Mouse (Mus musculus) erythroid progenitor cell, adult 5-6 weeks (primary cell): Measurements from ENCODE around the gene Rubcnl. TPM values are rescaled to one million over a fixed set of nuclear protein-coding genes. Genes with fewer than 3 reads are reported as not detected.

Experiments used
- ATAC-seq: replicated peaks from 2 replicates; pipeline ENCODE4 v1.8.0; 2016; ENCODE audit warnings: moderate number of reproducible peaks, mild to moderate bottlenecking, moderate TSS enrichment, inconsistent platforms; ENCODE audit not compliant: poor library complexity, low FRiP score, severe bottlenecking
- total RNA-seq, 2 experiments: library from RNA; stranded (forward) in 1 of 2; stranded (reverse) in 1 of 2; fragments of 150-400 nt in 1 of 2; fragments of 186-747, 209-891 nt in 1 of 2; gene quantifications; 2 replicates each; pipeline versions ENCODE4 v1.2.3 to v1.2.4; 2015 to 2017; ENCODE audit warnings: low replicate concordance in 2 of 2

The Rubcnl gene
- total RNA-seq, 2 experiments from 2014 or later, result 2.6 to 5.0 TPM

DNA sequence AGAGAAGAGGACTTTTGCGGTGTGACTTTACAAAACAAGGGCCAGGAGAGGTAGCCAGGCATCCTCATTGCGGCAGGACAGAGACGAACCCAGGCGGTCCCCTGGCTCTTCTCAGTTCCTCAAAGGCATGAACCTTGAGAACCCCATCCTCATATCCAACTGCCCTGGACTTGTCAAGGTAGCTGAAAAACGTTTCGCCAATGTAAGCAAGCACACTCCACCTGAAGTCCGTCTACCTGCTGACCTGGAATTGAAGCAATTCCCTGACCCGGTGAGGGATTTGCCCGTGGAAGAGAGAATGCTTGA is 841 bp downstream of the Rubcnl start:
- ATAC-seq, result no peak

DNA sequence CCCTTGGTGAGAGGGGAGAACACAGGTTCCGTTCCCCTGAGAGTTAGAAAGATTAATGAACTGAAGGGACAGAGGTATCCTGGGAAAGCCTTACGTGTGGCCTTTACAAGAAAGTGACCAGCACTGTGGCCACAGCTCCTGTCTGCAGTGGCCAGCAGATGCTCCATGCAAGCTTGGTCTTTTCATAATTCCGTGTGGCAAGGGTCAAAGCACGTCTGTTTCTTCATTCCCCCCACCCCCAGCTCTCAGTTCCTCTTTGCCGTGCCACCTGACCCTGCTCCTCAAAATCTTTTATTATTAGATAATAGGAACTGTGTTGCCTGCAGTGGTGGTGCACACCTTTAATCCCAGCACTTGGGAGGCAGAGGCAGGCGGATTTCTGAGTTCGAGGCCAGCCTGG is 1.4 kb downstream of the Rubcnl start:
- ATAC-seq, result no peak

- ATAC-seq, result no peak
These were observed 2.3 kb downstream of the Rubcnl start for GRCm38 (mm10) chr14:75017877-75018825.

DNA sequence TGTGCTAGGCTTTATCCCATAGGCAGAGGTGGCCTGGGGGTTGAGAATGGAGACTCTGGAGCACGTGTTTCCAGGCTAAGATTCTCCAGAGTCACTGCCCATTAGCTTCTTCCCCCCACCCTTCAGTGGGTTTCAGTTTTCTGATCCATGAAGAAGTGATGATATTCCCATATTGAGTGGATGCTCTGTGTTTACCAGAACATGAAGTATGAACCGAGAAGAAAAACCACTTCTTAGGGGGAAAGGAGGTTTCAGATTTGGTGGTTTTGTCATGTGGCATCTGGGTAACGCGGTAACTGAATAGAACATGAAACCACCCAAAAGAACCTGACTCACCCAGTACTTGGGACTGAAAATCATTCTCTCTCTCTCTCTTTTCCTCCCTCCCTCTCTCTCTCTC is 3.0 kb downstream of the Rubcnl start:
- ATAC-seq, result no peak

GRCm38 (mm10) chr14:75020581-75021253 is 4.9 kb downstream of the Rubcnl start:
- no peak for ATAC-seq

GRCm38 (mm10) chr14:75022522-75022921 is 6.7 kb downstream of the Rubcnl start:
- no peak for ATAC-seq

GRCm38 (mm10) chr14:75024793-75025710 is 9.2 kb downstream of the Rubcnl start:
- no peak for ATAC-seq

DNA sequence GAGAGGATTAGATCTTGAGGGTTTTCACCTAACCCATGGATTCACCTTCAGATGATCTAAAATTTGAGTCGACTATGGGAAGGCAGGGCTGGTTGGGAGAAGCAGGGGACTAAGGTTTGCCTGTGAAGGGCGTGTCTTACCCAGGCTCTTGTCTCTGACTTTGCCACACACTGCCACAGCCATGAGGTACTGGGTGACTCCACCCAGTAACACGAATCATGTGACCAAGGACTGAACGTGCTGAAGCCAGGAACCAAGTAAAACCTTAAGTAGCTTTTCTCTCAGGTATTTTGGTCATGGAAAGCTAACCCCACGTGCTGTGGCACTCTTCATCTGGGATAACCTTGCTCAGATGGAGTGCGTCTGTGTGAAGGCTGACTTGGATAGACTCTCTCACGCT is 14.9 kb downstream of the Rubcnl start:
- peak; percentile 59; the same call in 1 of the 2 replicates for ATAC-seq

DNA sequence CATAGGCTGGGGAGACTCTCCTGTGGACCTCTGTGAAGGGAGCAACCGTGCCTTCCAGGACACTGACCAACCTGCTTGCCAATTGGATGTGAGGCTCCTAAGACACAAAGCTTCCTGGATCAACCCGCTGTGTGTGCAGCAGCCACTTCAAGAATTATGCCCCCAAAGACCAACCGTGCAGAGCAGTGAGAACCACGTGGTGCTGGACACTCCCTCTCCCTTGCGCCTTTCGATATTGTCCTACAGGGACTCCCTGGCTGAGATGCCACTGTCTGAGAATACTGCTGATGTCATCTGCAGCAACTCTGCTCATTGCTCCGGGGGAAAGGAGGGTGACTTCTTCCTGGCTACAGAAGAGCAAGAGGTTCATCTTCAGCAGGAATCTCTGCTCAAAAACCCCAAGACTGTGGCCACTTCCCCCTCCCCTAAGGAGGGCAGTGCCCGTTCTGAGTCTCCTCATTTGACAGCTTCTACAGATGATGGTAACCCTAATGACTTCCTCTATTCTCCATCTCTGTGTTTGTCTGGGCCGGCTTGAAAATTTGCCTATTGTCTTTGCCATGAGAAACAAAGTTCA is 16.3 kb downstream of the Rubcnl start:
- ATAC-seq, result no peak

DNA sequence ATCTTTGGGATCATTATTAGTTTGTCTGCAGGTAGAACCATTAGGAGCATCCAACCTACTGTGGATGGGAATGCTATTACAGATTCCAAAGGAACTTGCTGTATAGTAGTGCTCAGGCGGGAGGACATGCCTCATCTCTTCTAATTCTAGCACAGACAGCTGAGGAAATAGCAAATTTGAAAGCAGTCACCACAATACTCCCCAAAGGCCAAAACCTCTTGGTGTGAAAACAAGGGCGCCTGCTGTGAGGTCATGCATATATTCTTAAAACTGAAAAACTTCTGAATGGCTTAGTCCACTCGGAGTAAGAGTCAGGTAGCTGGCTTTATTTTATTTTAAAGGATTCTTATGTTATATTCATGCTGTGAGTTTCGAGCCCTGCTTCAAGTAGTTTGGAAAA is 16.9 kb downstream of the Rubcnl start:
- ATAC-seq, result no peak

DNA sequence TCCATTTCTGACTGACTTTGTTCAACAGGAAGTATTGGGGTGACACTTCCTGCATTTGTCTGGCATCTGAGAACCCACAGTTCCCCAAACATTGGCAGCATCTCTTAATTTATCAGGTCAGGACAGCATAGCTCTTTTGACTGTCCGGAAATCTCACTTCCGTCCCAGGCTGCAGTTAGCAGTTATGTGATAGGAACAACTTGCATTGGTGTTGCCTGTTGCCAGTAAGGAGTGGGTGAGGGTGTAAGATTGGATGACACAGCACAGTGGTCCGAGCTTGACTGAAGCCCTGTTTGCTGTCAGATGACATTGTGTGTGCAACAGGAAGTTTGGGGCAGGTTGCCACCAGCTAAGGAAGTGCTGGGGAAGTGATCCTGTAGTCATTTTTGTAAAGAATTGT is 18.4 kb downstream of the Rubcnl start:
- ATAC-seq, result no peak

DNA sequence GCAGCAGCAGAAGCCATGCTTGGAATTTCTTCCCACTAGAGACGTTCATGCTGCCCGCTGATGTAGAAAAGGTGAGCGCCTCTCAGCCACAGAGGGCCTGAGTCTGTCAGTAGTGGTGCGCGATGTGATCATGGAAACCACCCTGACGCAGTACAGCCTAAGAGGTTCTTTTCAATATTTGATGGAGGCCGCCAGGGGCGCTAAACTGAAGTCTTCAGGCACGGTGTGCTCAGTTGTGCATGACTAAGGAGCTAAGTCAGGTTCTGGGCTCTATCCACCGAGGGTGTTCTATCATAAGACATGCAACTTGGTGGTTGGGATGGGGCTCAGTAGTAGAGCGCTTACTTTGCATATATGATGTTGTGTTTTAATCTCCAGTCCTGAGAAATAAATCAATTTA is 19.6 kb downstream of the Rubcnl start:
- ATAC-seq, result no peak

DNA sequence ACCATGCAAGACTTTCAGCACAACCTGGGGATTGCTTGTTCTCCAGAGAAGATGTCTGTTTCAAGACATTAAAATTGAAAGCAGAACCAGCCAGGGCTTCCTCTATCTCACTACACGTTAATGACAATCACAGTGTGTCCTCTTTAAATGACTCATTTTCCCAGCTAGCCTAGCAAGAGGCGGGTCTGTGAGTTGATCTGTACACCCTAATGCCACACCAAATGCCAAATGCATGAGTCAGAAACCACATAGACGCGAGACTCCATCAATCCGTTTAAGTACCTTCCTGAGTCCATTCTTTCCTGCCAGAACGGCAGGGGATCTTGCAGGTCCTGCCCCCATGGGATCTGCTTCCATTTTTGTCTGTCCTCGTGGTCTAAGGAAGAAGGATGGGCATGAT is 29.4 kb downstream of the Rubcnl start:
- no peak for ATAC-seq

DNA sequence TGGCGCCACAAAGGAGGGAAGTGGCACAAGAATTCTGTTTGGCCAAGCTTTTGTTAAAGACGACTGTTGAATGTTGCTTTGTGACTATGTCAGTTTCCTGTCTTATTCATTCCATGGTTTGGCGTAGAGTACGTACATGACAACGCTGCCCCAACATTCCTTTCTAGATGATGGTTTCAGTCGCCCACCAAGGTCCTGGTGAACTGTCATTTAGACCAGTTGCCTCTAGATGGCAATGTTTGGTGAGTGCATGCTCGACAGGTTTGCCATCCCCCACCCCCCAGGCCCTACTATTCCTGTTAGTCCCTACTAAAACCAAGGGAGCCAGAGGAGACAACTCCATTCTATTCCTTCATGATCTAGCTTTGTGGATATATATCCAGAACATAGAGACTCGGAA is 36.6 kb downstream of the Rubcnl start:
- no peak for ATAC-seq

GRCm38 (mm10) chr14:75054455-75055343 is 38.9 kb downstream of the Rubcnl start:
- no peak for ATAC-seq

DNA sequence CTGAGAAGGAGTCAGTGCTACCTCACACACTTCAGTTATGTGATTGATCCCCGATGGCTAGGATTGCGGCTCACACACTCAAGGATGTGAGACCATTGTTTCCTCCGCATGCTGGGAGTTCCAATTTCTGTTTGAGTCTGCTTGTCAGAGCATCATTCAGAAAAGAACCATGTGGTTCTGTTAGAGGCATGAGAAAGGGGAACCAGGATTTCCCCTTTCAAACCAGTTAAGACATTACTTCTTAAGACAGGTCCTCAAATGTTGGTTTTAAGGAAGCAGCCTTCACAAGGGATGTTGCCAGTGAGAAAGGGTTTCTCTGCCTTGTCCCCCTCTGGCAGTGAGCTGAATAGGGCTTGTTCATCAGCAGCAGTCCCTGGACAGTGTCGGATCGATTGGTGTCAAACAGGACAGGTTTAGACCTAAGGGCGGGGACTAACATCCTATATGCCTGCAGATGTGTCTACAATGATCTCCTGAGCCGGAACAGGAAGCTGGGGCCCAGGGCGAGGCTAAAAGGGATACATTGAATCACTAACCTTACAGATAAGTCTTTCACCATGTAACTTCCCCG is 41.1 kb downstream of the Rubcnl start:
- no peak for ATAC-seq

GRCm38 (mm10) chr14:75060562-75060961 is 44.7 kb downstream of the Rubcnl start:
- ATAC-seq, result peak; percentile 72; the same call in 1 of the 2 replicates

DNA sequence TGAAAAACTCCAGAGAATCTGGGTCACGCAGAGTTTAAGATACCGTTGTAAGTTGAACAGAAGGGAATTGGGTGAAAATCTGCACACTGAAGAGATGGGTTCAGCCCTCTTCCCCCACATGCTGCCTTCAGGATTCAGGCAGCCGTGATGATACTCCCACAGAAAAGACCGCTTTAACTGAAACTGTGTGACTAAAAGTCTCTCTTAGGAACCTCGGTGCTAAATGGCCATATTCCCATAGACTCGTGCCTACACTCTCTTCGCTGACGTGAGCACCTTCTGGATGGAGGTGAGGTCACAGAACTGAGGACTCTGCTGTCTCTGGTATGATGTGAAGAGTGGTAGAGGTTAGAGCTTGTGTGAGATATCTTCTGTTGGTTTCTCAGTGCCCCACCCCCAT is 48.1 kb downstream of the Rubcnl start:
- ATAC-seq, result no peak

DNA sequence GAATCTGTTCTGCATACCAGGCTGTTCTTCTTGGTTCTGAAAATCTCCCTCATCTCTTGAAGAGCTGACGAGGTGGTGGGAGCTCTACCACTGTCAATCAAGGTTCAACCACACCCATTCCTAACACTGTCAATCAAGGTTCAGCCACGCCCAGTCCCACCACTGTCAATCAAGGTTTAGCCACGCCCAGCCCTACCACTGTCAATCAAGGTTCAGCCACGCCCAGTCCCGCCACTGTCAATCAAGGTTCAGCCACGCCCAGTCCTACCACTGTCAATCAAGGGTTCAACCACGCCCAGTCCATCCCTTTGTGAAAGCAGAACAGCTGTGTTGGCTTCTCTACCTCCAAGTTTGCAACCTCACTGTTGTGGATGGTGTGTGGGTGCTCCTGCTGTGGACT is 48.7 kb downstream of the Rubcnl start:
- ATAC-seq, result no peak
